Mouse (Mus musculus) limb, embryonic 13.5 days (tissue): ENCODE measurements around the gene Grik3. TPM values are rescaled to one million over a fixed set of nuclear protein-coding genes. Genes with fewer than 3 reads are reported as not detected.

ENCODE experiments used
- microRNA-seq: library from miRNA; unstranded; fragments of <30 nt; microRNA quantifications from one replicate; pipeline ENCODE4, GENCODE M21; 2016
- polyA plus RNA-seq: library from polyadenylated mRNA; unstranded; fragments of >200 nt; fragmentation: Nextera tagmentation; extraction: Ambion mirVana; gene quantifications from 2 replicates; pipeline ENCODE4 v1.2.1, GENCODE M21; 2015

Gene Grik3
- polyA plus RNA-seq, 1 experiment from 2014 or later: 0.25 TPM

Small RNA genes lying within 50 kb of the gene (microRNA-seq; reads per million reads assigned to microRNA genes)
- not detected for gene Mir692-2
